Mouse (Mus musculus) limb, embryonic 14.5 days (tissue): ENCODE measurements around the gene Spata4. TPM values are rescaled to one million over a fixed set of nuclear protein-coding genes. Genes with fewer than 3 reads are reported as not detected.

Experiments
- ATAC-seq: fragments of 200-750 bp; cut with Nextera tagmentation; 2 replicates; pipeline ENCODE4 v1.8.0; 2017; ENCODE audit warnings: low read depth, moderate number of reproducible peaks, moderate TSS enrichment; ENCODE audit not compliant: low FRiP score
- DNase-seq: peaks from one replicate; pipeline ENCODE4 v3.0.0-alpha.2; 2015; ENCODE audit warnings: low spot score
- H3K27ac ChIP-seq: fragments of 300-500 bp; sonication (generic); replicated peaks from 2 replicates; pipeline ENCODE4 v1.5.1; 2014; ENCODE audit warnings: low read depth, mild to moderate bottlenecking, low read length, moderate library complexity, mixed read lengths
- H3K27me3 ChIP-seq: fragments of 300-500 bp; sonication (generic); 2 replicates; pipeline ENCODE4 v1.6.1; 2014; ENCODE audit warnings: low read length, mixed read lengths; ENCODE audit not compliant: control insufficient read depth, insufficient read depth
- H3K36me3 ChIP-seq: fragments of 300-500 bp; sonication (generic); 2 replicates; pipeline ENCODE4 v1.6.1; 2014; ENCODE audit warnings: mild to moderate bottlenecking, low read length, moderate library complexity, mixed read lengths; ENCODE audit not compliant: control insufficient read depth, insufficient read depth
- H3K4me1 ChIP-seq: fragments of 300-500 bp; sonication (generic); 2 replicates; pipeline ENCODE4 v1.6.1; 2014; ENCODE audit warnings: antibody characterized with exemption, low read length, mixed read lengths; ENCODE audit not compliant: control insufficient read depth, insufficient read depth
- H3K4me2 ChIP-seq: fragments of 300-500 bp; sonication (generic); replicated peaks from 2 replicates; pipeline ENCODE4 v1.6.1; 2014; ENCODE audit warnings: low read depth, mild to moderate bottlenecking, low read length, moderate library complexity; ENCODE audit not compliant: severe bottlenecking
- H3K4me3 ChIP-seq: fragments of 300-500 bp; sonication (generic); replicated peaks from 2 replicates; pipeline ENCODE4 v1.5.1; 2014; ENCODE audit warnings: low read length
- H3K9ac ChIP-seq: fragments of 300-500 bp; sonication (generic); 2 replicates; pipeline ENCODE4 v1.6.1; 2014; ENCODE audit warnings: mild to moderate bottlenecking, low read depth, low read length, moderate library complexity; ENCODE audit not compliant: severe bottlenecking
- H3K9me3 ChIP-seq: fragments of 300-500 bp; sonication (generic); 2 replicates; pipeline ENCODE4 v1.6.1; 2016; ENCODE audit warnings: low read length; ENCODE audit not compliant: control insufficient read depth
- POLR2A ChIP-seq: fragments of 200-500 bp; IDR thresholded peaks from 2 replicates; pipeline ENCODE4 v1.8.0; 2012; ENCODE audit warnings: inconsistent platforms, mild to moderate bottlenecking, moderate library complexity, borderline replicate concordance; ENCODE audit not compliant: insufficient read depth, insufficient read length; ENCODE audit errors: extremely low read depth
- WGBS: fragments of 180-500 bp; shearing (Covaris S2); extraction: QIAGEN DNeasy Blood & Tissue Kit; methylation state at CpG from one replicate; pipeline ENCODE4 v1.1.7; 2014; 5-methylcytosine and 5-hydroxymethylcytosine counted together
- polyA plus RNA-seq, 2 experiments: library from polyadenylated mRNA; depleted of rRNA in 1 of 2; stranded (reverse) in 1 of 2; unstranded in 1 of 2; fragments of >200 nt; fragmentation: Nextera tagmentation in 1 of 2; extraction: Ambion mirVana in 1 of 2; gene quantifications; 2 replicates each; pipeline versions ENCODE4 v1.2.1 to v1.2.3; 2012 to 2014

The Spata4 gene
- polyA plus RNA-seq, 2 experiments = not detected

DNA sequence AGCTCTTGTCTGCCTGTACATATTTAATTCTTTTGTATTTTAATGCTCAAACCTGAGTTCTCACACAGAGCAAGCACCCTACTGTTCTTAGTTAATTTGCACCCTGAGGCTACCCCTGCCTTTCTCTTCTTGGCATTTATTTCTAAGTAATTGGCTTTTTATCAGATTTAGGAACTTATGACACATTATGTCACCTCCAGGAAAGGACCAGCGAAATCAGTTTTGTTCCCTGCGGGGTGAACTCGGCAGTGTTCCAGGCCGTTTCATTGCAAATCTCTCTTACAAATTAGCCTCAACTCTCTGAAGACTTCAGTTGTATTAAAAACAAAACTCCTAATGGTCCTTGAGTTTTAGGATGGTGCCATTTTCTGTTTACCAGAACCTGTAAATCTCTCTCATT lies 38.1 kb downstream of the Spata4 start:
- H3K4me1 ChIP-seq = no peaks in the 10 kb centered on the region
- no peak for TF ChIP-seq POLR2A
- H3K27me3 ChIP-seq = no peaks in the 10 kb centered on the region
- WGBS = 45% methylated on average over 4 of the region's 4 CpGs
- H3K27ac ChIP-seq = no peak overlapping the region
- no peaks in the 10 kb centered on the region for H3K9me3 ChIP-seq
- ATAC-seq (no peak), DNase-seq (no peak)
- no peak overlapping the region for H3K4me2 ChIP-seq
- H3K36me3 ChIP-seq = no peaks in the 10 kb centered on the region
- no peak overlapping the region for H3K9ac ChIP-seq
- no peak overlapping the region for H3K4me3 ChIP-seq

Other genes starting within 250 kb of the Spata4 start
- 1.2 and 1.3 TPM in 2 replicates for gene Asb5, start 71.2 kb upstream of the Spata4 start, polyA plus RNA-seq (2012; rRNA removed)
- gene Asb5, start 71.2 kb upstream of the Spata4 start, polyA plus RNA-seq (2014; fragmentation: Nextera tagmentation; extraction: Ambion mirVana) = 6.4 and 7.0 TPM in 2 replicates
- gene Spcs3, start 70.8 kb upstream of the Spata4 start, polyA plus RNA-seq (2012; rRNA removed) = 35.0 and 39.7 TPM in 2 replicates
- gene Spcs3, start 70.8 kb upstream of the Spata4 start, polyA plus RNA-seq (2014; fragmentation: Nextera tagmentation; extraction: Ambion mirVana) = 85.1 and 86.5 TPM in 2 replicates